Mouse (Mus musculus): ENCODE data around the gene Zbtb24.
"Not testable (repeated sequence)": the region's sequence is repeated elsewhere in the genome, so short reads cannot be mapped to it uniquely, and the experiment has no call there.

The Zbtb24 gene

DNA sequence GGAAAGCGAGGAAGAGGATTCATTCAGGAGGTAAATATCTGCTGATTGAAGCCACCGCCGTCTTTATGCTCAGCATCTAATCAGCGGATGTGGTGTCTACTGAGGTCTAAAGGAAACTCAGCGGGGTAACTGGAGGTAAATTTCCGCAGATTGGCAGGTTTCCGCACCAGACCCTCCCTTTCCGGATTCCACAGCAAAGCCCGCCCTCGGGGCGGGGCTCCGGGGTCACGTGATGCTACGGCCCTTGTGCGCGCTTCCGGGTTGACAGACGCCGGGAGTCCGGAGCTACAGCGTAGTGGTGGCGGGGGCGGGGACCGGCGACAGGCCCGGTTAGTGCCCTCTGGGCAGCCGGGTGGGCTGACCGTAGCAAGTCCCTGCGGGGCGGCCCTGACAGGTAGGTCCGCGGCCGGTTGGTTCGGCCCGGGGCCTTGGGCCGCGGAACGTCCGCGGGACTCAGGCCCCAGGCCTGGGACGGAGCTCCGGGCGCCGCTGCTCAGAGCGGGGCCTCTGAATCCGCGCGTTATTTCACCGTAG is at the start of gene Zbtb24:
Gene Zbtb24 (plus strand): TSS at position 247 of the 534 bp plus-strand sequence.
- peak; percentile 94 for DNase-seq (ENCODE audit: low spot score)

DNA sequence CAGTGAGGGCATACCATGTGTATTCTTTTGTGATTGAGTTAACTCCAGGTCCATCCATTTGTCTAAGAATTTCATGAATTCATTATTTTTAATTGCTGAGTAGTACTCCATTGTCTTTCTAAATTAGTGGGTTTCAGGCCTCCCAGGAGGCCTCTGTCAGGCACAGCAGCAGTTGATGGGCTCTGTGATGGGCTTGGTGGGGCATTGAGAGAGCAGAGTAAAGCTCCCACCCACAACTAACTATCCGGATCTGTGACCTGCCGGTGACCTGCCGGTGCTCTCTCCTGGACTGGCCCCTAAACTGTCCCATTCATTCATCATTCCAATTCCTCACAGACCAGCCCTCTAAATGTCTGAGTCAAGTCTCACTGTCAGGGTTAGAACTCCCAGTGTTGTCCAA is 49.1 kb upstream of the Zbtb24 start:
- DNase-seq (ENCODE audit: low spot score), result no peak

DNA sequence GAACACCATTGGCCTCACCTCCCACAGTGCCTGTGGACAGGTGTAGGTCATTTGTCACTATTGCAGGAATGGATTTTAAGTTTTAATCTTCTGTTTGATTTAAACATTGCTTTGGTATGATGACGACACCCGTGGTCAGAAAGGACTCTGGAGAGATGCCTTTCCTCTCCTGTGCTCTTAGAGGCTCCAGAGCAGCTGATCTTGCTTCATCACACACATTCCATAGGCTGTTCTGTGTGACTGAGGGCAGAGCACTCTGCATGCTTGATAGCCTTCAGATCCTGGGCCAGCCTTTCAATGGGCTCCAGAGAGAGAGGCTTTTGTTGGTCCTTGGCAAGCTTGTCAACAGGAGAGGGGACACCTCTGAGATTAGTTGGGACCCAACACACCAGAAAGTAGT is 46.8 kb upstream of the Zbtb24 start:
- no peak for DNase-seq (ENCODE audit: low spot score)

DNA sequence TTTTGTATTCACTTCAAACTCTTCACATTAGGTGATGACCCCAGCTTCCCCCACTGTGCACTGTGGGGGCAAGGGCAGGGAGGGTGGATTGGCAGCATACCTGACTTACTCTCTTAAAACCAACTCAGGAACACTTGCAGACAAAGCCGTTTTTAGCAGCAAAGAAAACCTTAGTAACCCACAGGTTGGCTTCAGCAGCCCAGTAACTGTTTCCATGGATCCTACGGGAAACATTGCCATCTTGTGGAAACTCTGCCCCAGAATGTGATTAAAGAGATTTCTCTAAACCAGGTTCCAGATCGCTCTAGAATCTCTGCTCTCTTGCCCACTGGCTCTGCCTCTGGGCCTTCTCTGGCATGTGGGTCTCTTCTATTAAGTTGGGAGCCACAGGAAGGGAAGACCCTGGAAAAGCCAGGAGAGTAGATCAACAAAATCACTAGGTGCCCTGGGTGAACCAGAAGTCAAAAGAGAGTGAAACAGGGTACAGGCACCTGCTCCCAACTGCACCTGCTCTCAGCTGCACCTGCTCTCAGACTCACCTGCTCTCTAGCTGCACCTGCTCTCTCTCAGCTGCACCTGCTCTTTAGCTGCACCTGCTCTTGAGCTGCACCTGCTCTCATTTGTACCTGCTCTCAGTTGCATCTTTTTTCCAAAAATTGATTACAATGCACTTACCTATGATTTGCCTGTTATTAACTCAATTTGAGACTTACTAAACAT is 46.1 kb upstream of the Zbtb24 start:
- peak; percentile 43 for DNase-seq (ENCODE audit: low spot score)

DNA sequence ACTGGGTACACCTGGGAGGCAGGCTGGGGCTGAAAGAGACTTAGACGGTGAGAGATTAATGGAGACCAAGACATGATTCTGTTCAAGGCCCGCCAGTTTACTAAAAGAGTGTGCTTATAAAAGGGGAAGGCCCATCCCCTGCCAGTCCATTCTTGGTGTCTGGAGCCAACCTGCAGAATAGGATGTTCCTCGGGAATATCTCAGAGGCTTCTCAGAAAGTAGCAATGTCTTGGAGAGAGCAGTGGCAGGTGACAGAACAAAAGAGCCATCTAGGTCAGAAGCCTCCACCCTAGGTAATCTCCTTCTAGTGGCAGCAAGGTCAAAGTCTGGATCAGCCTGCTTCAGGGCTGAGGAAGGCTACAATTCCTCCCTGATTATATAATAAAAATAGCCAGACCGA is 40.0 kb upstream of the Zbtb24 start:
- not testable (repeated sequence) for DNase-seq (ENCODE audit: low spot score)

DNA sequence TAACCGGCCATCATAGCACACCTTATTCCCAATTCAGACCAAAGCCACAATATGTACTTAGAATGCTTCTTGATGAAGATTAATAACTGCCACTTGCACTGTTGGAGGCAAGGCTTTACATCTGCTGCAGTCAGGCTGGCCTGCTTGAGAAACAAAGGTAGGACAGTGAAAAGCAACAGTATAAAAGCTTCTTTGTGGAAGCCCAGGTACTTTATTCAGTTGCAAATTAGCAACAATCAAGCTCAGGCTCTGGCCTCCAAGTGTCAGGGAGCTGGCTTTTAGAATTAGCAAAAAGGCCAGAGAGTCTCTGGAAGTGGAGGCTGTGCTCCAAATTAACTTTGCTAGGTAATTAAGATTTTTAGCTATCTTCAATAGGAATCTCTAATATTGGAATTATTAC is 39.4 kb upstream of the Zbtb24 start:
- not testable (repeated sequence) for DNase-seq (ENCODE audit: low spot score)

DNA sequence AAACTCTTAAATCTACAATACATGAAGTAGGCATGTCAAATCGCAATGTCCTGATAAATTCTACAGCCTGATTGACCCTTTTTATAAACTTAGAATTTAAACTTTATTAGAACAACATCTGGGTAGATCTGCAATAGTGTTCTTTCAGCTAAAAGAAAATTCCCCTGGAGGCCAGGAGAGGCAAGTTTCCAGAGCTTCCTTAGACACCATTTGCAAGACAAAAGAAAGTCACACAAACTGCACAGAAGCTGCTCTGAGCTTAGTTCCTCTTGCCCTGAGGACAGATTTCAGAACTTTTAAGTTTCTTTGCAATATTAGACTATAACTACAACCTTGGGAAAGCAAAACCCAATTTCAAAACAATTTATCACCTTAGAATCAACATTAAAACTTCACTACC is 36.7 kb upstream of the Zbtb24 start:
- DNase-seq (ENCODE audit: low spot score), result not testable (repeated sequence)

DNA sequence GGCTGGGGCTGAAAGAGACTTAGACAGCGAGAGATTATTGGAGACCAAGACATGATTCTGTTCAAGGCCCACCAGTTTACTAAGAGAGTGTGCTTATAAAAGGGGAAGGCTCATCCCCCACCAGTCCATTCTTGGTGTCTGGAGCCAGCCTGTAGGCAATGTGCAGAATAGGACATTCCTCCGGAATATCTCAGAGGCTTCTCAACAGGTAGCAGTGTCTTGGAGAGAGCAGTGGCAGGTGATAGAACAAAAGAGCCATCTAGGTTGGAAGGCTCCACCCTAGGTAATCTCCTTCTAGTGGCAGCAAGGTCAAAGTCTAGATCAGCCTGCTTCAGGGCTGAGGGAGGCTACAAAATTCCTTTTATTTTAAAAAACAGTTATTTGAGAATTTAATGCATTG is 34.8 kb upstream of the Zbtb24 start:
- not testable (repeated sequence) for DNase-seq (ENCODE audit: low spot score)

DNA sequence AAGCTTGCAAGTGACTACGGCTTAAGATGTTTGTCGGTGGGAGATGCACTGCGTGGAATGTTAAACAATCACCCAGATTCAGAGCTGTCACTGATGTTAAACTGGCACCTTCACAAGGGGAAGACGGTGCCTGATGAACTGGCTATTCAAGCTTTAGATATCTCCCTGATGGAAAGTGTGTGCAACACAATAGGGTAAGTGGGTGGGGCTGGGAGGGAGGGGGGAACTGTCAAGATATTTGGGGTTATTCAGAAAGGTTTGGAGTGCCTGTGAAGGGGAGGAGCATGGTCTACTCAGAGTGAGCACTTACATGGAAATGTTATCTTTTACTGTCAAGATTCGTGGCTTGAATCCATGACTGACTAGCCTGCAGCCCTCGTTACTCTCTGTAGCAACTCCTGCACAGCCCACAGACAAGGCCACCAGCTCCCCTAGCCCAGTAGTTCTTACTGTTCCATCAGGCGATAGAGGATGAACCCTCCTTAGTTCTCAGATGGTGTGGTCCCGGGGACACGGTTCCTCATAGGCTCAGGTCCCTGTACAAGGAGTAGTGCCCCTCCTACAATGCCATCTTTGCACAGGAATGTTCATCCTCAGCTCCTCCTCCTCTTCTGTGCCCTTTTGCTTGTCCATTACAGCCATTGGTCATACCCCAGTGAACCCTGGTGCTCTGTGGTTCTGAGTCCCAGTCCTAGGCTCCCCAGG is 29.5 kb upstream of the Zbtb24 start:
- DNase-seq (ENCODE audit: low spot score), result no peak

DNA sequence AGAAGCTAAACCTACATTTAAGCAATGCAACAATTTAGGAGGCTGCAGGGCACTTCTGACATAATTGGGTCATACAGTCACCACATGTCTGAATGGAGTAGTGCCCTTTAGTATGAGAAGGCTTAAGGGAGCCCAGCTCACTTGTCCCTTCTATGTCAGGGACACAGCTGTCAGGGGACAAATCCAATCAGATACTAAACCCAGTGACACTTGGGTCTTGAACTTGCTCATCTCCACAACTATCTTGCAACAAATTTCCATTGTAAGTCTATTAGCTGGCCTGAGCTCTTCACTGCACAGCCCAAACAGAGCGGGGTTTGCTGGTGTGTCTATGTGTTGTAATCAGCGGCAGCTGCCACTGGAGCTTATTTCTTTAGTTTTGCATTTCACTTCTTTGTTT is 26.5 kb upstream of the Zbtb24 start:
- peak; percentile 39 for DNase-seq (ENCODE audit: low spot score)

DNA sequence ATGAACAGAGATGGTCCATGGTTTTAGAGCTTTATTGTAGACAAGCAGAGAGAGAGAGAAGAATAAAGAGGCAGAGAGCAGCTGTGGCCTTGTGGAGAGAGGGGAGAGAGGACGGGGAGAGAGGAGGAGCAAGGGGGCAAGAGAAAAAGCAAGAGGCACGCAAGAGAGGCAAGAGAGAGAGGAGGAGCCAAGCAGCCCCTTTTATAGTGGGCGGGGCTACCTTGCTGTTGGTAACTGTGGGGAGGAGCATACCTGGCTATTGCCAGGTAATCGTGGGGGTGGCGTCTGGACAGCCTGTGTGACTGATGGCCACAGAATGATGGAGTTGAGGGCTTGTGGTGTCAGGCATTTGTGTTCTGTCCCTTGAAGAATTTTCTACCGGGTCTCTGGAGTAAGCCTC is 23.8 kb upstream of the Zbtb24 start:
- no peak for DNase-seq (ENCODE audit: low spot score)

DNA sequence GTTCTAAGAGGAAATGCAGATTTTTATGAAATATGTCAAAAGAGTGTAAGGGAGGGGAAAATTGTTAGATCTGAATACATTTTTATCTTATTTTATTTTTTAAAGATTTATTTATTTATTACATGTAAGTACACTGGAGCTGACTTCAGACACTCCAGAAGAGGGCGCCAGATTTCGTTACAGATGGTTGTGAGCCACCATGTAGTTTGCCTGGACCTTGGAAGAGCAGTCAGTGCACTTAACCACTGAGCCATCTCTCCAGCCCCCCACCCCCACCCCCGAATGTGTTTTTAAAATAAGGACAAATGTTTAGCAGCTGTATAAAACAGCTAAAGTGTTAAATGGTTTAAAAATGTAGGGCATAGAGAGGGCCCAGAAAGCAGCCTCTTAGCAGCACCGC is 15.6 kb upstream of the Zbtb24 start:
- peak; percentile 56 for DNase-seq (ENCODE audit: low spot score)

DNA sequence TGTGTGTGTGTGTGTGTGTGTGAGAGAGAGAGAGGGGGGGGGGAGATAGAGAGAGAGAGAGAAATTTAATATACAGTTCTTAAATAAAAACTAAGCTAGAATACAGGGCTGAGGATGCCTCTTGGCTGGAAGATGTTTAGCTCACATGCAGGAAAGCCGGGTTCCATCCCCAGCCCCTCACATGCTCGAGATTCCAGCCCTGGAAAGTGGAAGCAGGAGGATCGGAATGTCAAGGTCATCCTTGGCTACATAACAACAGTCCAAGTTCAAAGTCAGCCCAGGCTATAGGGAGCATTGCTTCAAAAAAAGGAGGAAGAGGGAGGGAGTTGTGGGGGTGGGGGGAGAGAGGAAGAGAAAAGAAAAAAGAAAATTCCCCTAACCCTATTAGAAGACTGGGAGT is 15.0 kb upstream of the Zbtb24 start:
- no peak for DNase-seq (ENCODE audit: low spot score)

DNA sequence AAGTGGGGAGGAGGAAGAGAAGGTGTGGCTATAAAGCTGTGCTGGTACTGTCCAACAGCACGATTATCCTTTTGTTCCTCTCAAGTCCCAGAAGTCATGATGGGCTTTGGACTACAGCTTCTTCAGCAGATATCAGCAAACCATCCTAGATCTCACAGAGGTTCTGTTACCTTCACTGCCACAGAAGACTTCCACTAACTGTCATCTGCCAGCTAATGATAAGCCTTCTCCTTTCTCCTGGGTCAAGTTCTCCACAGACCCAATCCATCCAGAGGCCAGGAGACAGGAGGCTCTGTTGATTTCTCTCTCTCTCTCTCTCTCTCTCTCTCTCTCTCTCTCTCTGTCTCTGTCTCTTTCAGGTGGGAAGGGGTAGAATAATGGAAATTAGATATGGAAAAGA is 2.0 kb upstream of the Zbtb24 start:
- no peak for DNase-seq (ENCODE audit: low spot score)

DNA sequence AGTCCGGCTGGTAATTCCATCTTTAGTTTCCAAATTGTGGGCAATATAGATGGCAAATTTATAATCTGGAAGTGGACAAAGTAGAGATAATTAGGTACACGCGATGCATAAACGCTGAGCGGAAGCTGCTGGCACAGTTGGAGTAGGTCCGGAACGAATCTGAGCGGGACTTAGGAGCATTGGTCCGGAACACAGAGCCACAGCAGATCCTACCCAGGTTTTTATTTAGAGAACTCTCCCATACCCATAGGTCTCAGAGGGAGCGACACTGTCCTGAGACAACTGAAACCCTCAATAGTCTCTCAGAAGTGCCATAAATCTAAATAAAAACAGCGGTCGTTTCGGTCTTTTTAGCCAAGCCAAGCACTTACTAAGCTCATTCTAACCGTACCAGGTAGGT is 499 bp upstream of the Zbtb24 start:
- DNase-seq (ENCODE audit: low spot score), result no peak

DNA sequence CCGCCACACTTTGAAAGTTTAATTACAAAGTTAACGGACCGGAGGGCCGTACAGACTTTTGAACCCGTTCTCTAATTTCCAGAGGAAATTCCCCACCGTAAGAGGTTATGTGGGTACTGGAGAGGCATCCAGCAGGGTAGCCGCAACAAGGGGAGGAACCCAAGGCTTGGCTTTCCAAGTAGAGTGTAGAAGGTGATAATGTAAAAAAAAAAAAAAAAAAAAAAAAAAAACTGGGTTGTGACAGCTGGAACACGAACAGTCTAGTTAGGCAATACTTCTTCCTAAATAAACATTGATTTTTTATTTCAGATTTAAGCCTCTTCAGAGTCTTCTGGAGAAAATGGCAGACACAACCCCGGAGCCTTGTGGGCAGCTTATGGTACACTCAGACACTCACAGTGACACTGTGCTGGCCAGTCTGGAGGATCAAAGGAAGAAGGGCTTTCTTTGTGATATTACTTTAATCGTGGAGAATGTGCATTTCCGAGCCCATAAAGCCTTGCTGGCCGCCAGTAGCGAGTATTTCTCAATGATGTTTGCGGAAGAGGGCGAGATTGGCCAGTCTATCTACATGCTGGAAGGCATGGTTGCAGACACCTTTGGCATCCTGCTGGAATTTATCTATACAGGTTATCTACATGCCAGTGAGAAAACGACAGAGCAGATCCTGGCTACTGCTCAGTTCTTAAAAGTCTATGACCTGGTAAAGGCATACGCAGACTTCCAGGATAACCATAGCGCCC is 768 bp downstream of the Zbtb24 start:
- DNase-seq (ENCODE audit: low spot score), result peak; percentile 17

DNA sequence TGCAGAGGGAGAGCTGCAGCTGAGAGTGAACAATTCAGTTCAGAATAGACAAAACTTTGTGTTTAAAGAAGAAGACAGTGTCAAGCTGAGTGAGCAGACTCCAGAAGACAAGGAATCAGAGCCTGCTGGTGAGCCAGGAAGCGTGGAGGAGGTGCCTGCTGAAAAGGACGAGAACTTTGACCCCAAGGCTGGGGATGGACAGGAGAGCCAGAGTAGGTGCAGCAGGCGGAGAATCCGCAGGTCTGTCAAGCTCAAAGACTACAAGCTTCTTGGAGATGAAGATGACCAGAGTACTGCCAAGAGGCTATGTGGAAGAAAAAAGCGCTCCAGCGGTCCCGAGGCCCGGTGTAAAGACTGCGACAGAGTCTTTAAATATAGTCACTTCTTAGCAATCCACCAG is 1.5 kb downstream of the Zbtb24 start:
- DNase-seq (ENCODE audit: low spot score), result no peak

DNA sequence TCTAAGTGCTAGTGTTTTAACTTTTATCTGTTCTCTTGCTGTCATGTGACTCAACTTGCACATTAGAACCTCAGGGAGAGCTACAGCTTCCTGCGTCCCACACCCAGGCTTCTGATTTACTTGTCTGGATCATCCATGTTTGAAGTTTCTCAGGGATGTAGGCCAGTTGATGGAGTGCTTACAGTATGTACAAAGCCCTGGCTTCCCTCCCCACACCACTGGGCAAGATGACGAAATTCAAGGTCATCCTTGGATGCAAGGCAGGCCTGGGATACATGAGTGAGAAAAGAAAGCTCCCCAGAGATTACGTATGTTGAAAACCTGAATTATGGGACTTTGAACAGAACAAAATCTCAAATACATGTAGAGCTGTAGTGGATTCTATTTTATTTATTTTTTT is 2.6 kb downstream of the Zbtb24 start:
- no peak for DNase-seq (ENCODE audit: low spot score)

DNA sequence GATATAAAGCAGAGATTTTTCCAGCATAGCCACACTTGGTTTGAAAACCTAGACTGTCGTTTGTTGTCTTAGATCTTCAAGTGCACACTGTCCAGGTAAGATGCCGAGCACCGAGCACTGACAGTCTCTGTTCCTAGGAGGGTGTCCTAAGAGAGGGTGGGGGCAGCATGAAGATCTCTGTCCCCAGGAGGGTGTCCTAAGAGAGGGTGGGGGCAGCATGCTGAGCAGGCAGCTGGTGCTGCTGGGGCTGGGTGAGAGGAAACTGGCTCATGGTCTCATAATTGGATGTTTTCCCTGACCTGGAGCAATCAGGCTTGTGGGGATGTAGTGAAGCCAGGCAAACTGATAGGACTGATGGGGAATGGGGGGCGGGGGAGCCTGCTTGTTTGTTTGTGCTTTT is 9.8 kb downstream of the Zbtb24 start:
- DNase-seq (ENCODE audit: low spot score), result no peak

DNA sequence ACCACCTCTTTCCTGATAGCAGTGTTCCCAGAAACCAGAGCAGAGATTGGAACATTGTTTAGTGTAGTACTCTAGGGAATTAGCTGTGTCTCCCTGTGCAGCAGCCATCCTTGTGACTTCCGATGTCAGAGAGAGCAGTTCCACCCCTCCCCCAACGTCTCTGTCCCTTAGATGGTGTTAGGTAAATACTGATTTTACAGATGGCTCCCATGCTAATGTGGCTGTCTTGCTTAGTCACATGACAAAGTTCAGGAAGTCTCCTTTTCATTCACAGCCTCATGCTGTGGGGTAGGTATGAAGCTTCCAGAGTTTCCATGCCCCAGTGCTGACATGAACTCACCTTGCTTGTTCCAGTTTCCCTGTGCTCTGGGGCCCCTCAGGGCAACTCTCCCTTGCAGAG is 10.3 kb downstream of the Zbtb24 start:
- DNase-seq (ENCODE audit: low spot score), result no peak

DNA sequence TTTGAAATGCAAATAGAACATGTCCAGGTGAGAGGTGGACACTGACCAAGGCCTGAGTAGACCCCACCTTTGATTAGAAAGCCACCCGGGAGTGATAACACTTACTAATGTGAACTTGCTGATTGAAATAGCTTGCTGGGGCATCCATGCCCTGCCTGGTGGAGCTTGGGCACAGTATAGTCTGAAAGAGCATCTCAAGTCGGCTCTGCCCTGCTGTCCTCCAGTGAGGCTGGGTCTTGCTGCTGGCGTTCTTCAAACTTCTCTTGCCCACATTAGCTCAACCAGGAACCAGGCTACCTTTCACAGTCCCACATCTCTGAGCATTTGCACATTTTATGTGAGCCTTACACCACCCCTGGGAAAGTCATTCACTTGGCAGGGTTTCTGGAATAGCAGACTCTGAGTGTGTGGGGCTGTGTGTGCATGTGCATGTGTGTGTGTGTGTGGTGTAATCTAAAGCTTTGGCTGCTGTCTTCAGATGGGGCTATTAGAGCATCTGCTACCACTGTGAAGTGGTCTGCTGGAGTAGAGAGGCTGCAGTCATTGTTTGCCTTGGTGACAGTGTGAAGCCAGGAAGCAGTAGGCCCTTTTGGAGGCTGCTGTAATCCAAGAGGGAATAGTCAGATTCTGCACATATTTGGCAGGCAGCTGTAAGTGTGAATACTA is 11.0 kb downstream of the Zbtb24 start:
- peak; percentile 23 for DNase-seq (ENCODE audit: low spot score)

DNA sequence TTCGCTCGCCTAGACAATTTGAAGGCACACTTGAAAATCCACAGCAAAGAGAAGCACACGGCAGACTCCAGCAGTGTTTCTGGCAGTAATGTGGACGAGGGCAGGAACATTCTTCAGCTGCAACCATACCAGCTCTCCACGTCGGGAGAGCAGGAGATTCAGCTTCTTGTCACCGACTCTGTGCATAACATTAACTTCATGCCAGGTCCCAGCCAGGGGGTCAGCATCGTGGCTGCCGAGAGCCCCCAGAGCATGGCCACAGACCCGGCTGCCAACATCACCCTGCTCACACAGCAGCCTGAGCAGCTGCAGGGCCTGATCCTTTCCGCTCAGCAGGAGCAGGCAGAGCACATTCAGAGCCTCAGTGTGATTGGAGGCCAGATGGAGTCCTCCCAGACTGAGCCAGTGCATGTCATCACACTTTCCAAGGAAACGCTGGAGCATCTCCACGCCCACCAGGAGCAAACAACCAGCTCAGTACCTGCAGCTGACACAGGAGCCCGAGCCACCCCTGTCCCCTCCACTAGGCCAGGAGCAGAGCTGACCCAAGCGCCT is 14.3 kb downstream of the Zbtb24 start:
- DNase-seq (ENCODE audit: low spot score), result no peak

Measured in adipocyte (in vitro differentiated cells).